Mouse (Mus musculus) CH12.LX (cell line): ENCODE measurements around the gene Sstr4. TPM values are rescaled to one million over a fixed set of nuclear protein-coding genes. Genes with fewer than 3 reads are reported as not detected.

Experiments used
- DNase-seq: peaks from one replicate; pipeline ENCODE4 v3.0.0-alpha.2; 2013; ENCODE audit errors: extremely low read depth
- H3K27ac ChIP-seq: 2 replicates; pipeline ENCODE4 v1.5.1; 2012; ENCODE audit warnings: low read depth, mild to moderate bottlenecking, control low read depth, moderate library complexity; ENCODE audit not compliant: insufficient read depth
- H3K27me3 ChIP-seq: replicated peaks from 2 replicates; pipeline ENCODE3; 2012; ENCODE audit warnings: inconsistent platforms
- H3K36me3 ChIP-seq, 2 experiments: replicated peaks in 1 of 2; 2 replicates each; pipeline versions ENCODE3 to v1.6.1; 2012; ENCODE audit warnings: inconsistent platforms in 1 of 2, low read length in 1 of 2, mild to moderate bottlenecking in 1 of 2, mixed read lengths in 1 of 2, moderate library complexity in 1 of 2; ENCODE audit not compliant: control insufficient read depth in 1 of 2, insufficient read depth in 1 of 2
- H3K4me1 ChIP-seq, 2 experiments: 2 replicates each; pipeline ENCODE4 v1.6.1; 2012; ENCODE audit warnings: inconsistent platforms in 1 of 2, moderate library complexity in 1 of 2; ENCODE audit not compliant: insufficient read depth in 2 of 2, control insufficient read depth in 1 of 2
- H3K4me2 ChIP-seq: 2 replicates; pipeline ENCODE4 v1.6.1; 2012; ENCODE audit warnings: low read depth, mild to moderate bottlenecking, control low read depth; ENCODE audit not compliant: poor library complexity, insufficient read depth, severe bottlenecking
- H3K4me3 ChIP-seq, 3 experiments: fragments of 150-350 bp in 1 of 3; sonication (generic) in 1 of 3; replicated peaks in 1 of 3; 2 replicates each; pipeline versions ENCODE3 to v1.5.1; 2011 to 2012; ENCODE audit warnings: low read depth in 2 of 3, low read length in 2 of 3, mild to moderate bottlenecking in 2 of 3, moderate library complexity in 2 of 3, control low read depth in 1 of 3, improper control_type of control experiment in 1 of 3, inconsistent platforms in 1 of 3, mixed read lengths in 1 of 3; ENCODE audit not compliant: poor library complexity in 1 of 3
- H3K79me2 ChIP-seq: replicated peaks from 2 replicates; pipeline ENCODE4 v1.6.1; 2012; ENCODE audit warnings: mild to moderate bottlenecking, moderate library complexity; ENCODE audit not compliant: control insufficient read depth, poor library complexity, insufficient read depth, severe bottlenecking; ENCODE audit errors: extremely low read depth
- H3K9ac ChIP-seq: 2 replicates; pipeline ENCODE4 v1.6.1; 2012; ENCODE audit warnings: low read depth, mild to moderate bottlenecking, control low read depth, moderate library complexity; ENCODE audit not compliant: insufficient read depth
- H3K9me3 ChIP-seq: replicated peaks from 2 replicates; pipeline ENCODE3; 2012; ENCODE audit warnings: low read length, inconsistent platforms, mixed read lengths
- CTCF ChIP-seq, 2 experiments: IDR thresholded peaks in 1 of 2; conservative IDR thresholded peaks in 1 of 2; 2 replicates each; pipeline ENCODE4 v1.5.1; 2011 to 2012; ENCODE audit warnings: low read depth in 2 of 2, low read length in 2 of 2, improper control_type of control experiment in 1 of 2, inconsistent platforms in 1 of 2, mild to moderate bottlenecking in 1 of 2, moderate library complexity in 1 of 2
- EP300 ChIP-seq: IDR thresholded peaks from 2 replicates; pipeline ENCODE4 v1.6.1; 2011; ENCODE audit warnings: low read length, improper control_type of control experiment
- JUN ChIP-seq: IDR thresholded peaks from 2 replicates; pipeline ENCODE4 v1.6.1; 2011; ENCODE audit warnings: low read depth, mild to moderate bottlenecking, low read length, improper control_type of control experiment, moderate library complexity; ENCODE audit not compliant: insufficient read depth
- MAFK ChIP-seq: IDR thresholded peaks from 2 replicates; pipeline ENCODE4 v1.6.1; 2011; ENCODE audit warnings: low read length, improper control_type of control experiment; ENCODE audit not compliant: insufficient replicate concordance
- MAX ChIP-seq: IDR thresholded peaks from 2 replicates; pipeline ENCODE4 v1.6.1; 2011; ENCODE audit warnings: low read length, improper control_type of control experiment
- MYC ChIP-seq: IDR thresholded peaks from 2 replicates; pipeline ENCODE4 v1.6.1; 2011; ENCODE audit warnings: low read depth, mild to moderate bottlenecking, improper control_type of control experiment, low read length
- PAX5 ChIP-seq: IDR thresholded peaks from 2 replicates; pipeline ENCODE4 v1.6.1; 2012; ENCODE audit warnings: low read length, inconsistent platforms, mixed read lengths
- POLR2AphosphoS2 ChIP-seq: IDR thresholded peaks from 2 replicates; pipeline ENCODE4 v1.6.1; 2011; ENCODE audit warnings: low read depth, low read length, improper control_type of control experiment
- RCOR1 ChIP-seq: conservative IDR thresholded peaks from 2 replicates; pipeline ENCODE4 v1.6.1; 2012; ENCODE audit warnings: low read depth, mild to moderate bottlenecking, inconsistent platforms, low read length, improper control_type of control experiment
- ZC3H11A ChIP-seq: IDR thresholded peaks from 2 replicates; pipeline ENCODE4 v1.6.1; 2012; ENCODE audit warnings: low read depth, mild to moderate bottlenecking, inconsistent platforms, low read length, improper control_type of control experiment
- dilution Hi-C: fragments of 300-500 bp; cut with MboI; formaldehyde crosslinking; loops from 2 replicates; pipeline ENCODE4 v1.14.3; 2020; ENCODE audit warnings: low sequenced_read_pairs; ENCODE audit not compliant: extremely low pct_unique_long_range_greater_than_20kb, extremely low pct_ligation_motif_present
- in situ Hi-C: fragments of 300-500 bp; cut with MboI; formaldehyde crosslinking; loops from 3 replicates; pipeline ENCODE4 v1.14.3; 2019; ENCODE audit warnings: low sequenced_read_pairs, low pct_ligation_motif_present, low pct_unique_long_range_greater_than_20kb, mixed read lengths
- polyA plus RNA-seq: library from polyadenylated mRNA; unstranded; fragments of >175 nt; gene quantifications from 2 replicates; pipeline ENCODE4 v1.2.1, GENCODE M21; 2012; ENCODE audit warnings: low read depth; ENCODE audit not compliant: insufficient read length
- total RNA-seq, 2 experiments: library from RNA; depleted of rRNA; stranded (reverse); fragments of 300-350 nt in 1 of 2; fragments of >200 nt in 1 of 2; gene quantifications; 2 replicates each; pipeline ENCODE4 v1.2.3; 2012 to 2014

The Sstr4 gene
- total and polyA plus RNA-seq, 3 experiments, result not detected

- no peaks in the 10 kb centered on the region for H3K9me3 ChIP-seq
- no peaks in the 10 kb centered on the region for H3K79me2 ChIP-seq
- TF ChIP-seq PAX5, result no peak
- TF ChIP-seq JUN, result no peak
- TF ChIP-seq MAFK, result no peak
- no peaks in the 10 kb centered on the region for H3K27me3 ChIP-seq
- in situ Hi-C loops (no loop called here), dilution Hi-C loops (no loop called here)
- no peak for DNase-seq
- H3K27ac ChIP-seq, result no peak overlapping the region
- peaks cover 0 to 9% of the 10 kb centered on the region in 2 experiments; a peak in 2 of 4 replicates for H3K4me1 ChIP-seq
- no peak overlapping the region for H3K9ac ChIP-seq
- H3K4me3 ChIP-seq, result no peak overlapping the region
- H3K4me2 ChIP-seq, result no peak overlapping the region
- no peaks in the 10 kb centered on the region for H3K36me3 ChIP-seq
These were observed 11.2 kb downstream of the Sstr4 start for GRCm38 (mm10) chr2:148406160-148406970.

GRCm38 (mm10) chr2:148406971-148407869 is 12.1 kb downstream of the Sstr4 start:
- TF ChIP-seq RCOR1 (no peak), MAX (no peak), POLR2AphosphoS2 (no peak), CTCF (conservative IDR thresholded peaks at IDR 0.05 in 1 of 2, IDR thresholded peaks at IDR 0.05 in 1 of 2; ENCODE audit: low read depth in 2 of 2, low read length in 2 of 2) (no peak), EP300 (no peak), ZC3H11A (no peak), MYC (no peak), MAFK (no peak)
- no peak for DNase-seq
- no peaks in the 10 kb centered on the region for H3K9me3 ChIP-seq
- no peak overlapping the region for H3K27ac ChIP-seq
- H3K36me3 ChIP-seq, result no peaks in the 10 kb centered on the region
- dilution Hi-C loops, result no loop called here
- no peaks in the 10 kb centered on the region for H3K27me3 ChIP-seq
- in situ Hi-C loops, result no loop called here
- H3K4me3 ChIP-seq, result no peak overlapping the region
- no peak overlapping the region for H3K9ac ChIP-seq
- no peaks in the 10 kb centered on the region for H3K79me2 ChIP-seq
- H3K4me1 ChIP-seq, result peaks cover 0 to 9% of the 10 kb centered on the region in 2 experiments; a peak in 2 of 4 replicates
- H3K4me2 ChIP-seq, result no peak overlapping the region
